Mouse (Mus musculus) ovary, postnatal 36 days (tissue): ENCODE results near the gene Eprs.
A peak's percentile ranks its signal among the peaks of the same experiment; 100 is the strongest.
"Not testable (repeated sequence)": the region's sequence is repeated elsewhere in the genome, so short reads cannot be mapped to it uniquely, and the experiment has no call there.

Experiments used
- DNase-seq: peaks from one replicate; pipeline ENCODE4 v3.0.0; 2022; ENCODE audit warnings: low spot score, mixed read lengths

Eprs gene

GRCm38 (mm10) chr1:185362677-185363520 is at the start of gene Eprs:
Eprs (plus strand) TSS chr1:185363044.
- peak; percentile 99 for DNase-seq

GRCm38 (mm10) chr1:185314546-185314945 is 48.3 kb upstream of the Eprs start:
- no peak for DNase-seq

- DNase-seq: no peak
These were observed 46.8 kb upstream of the Eprs start for GRCm38 (mm10) chr1:185315846-185316568.

GRCm38 (mm10) chr1:185327754-185328345 is 35.0 kb upstream of the Eprs start:
- DNase-seq: not testable (repeated sequence)

- DNase-seq: peak; percentile 93
These were observed 33.9 kb upstream of the Eprs start, which contains the start of gene Iars2 for GRCm38 (mm10) chr1:185328721-185329610. Iars2 (minus strand) TSS chr1:185329396.

GRCm38 (mm10) chr1:185329851-185330250 is 33.0 kb upstream of the Eprs start:
- no peak for DNase-seq

- DNase-seq: no peak
These were observed 31.5 kb upstream of the Eprs start for GRCm38 (mm10) chr1:185331364-185331763.

GRCm38 (mm10) chr1:185331983-185332430 is 30.8 kb upstream of the Eprs start, which contains the start of gene Bpnt1:
Bpnt1 (plus strand) TSS chr1:185332149.
- DNase-seq: peak; percentile 90

GRCm38 (mm10) chr1:185333651-185334050 is 29.2 kb upstream of the Eprs start:
- no peak for DNase-seq

GRCm38 (mm10) chr1:185334136-185334535 is 28.7 kb upstream of the Eprs start:
- no peak for DNase-seq

- DNase-seq: no peak
These were observed 27.5 kb upstream of the Eprs start for GRCm38 (mm10) chr1:185335231-185335765.

GRCm38 (mm10) chr1:185336535-185336934 is 26.3 kb upstream of the Eprs start:
- DNase-seq: no peak

GRCm38 (mm10) chr1:185342441-185342840 is 20.4 kb upstream of the Eprs start:
- no peak for DNase-seq

GRCm38 (mm10) chr1:185343422-185343821 is 19.4 kb upstream of the Eprs start:
- no peak for DNase-seq

GRCm38 (mm10) chr1:185346188-185346587 is 16.7 kb upstream of the Eprs start:
- no peak for DNase-seq

GRCm38 (mm10) chr1:185349741-185350140 is 13.1 kb upstream of the Eprs start:
- no peak for DNase-seq

GRCm38 (mm10) chr1:185350611-185351010 is 12.2 kb upstream of the Eprs start:
- no peak for DNase-seq

- no peak for DNase-seq
These were observed 10.7 kb upstream of the Eprs start for GRCm38 (mm10) chr1:185352151-185352550.

GRCm38 (mm10) chr1:185353351-185353750 is 9.5 kb upstream of the Eprs start:
- no peak for DNase-seq

- DNase-seq: no peak
These were observed 8.1 kb upstream of the Eprs start for GRCm38 (mm10) chr1:185354731-185355130.

- DNase-seq: no peak
These were observed 6.6 kb upstream of the Eprs start for GRCm38 (mm10) chr1:185356246-185356645.
